Mouse (Mus musculus): ENCODE measurements around the gene Gm10217. TPM values are rescaled to one million over a fixed set of nuclear protein-coding genes. Genes with fewer than 3 reads are reported as not detected.

Gm10217 gene
- polyA plus RNA-seq (2015; fragmentation: Illumina TruSeq; extraction: RNeasy Lipid Tissue Mini Kit (QIAGEN cat#74804); ENCODE audit: insufficient read depth, low replicate concordance): not detected

DNA sequence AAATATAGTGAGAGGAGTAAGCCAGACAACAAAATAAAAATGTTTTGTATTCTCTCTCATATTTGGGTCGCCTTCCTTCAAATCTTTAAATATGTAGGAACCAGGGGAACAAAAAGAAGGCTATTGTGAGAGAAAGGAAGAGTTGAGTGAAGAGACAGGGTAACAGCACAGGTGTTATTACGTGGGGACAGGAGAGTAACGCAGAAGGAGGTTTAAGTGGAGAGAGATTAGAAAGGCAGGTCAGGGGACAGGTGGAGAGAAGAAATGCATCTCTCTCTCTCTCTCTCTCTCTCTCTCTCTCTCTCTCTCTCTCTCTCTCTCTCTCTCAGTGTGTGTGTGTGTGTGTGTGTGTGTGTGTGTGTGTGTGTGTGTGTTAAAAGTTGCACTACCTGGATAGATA is at the start of gene Gm10217:
Gm10217 (plus strand) TSS at position 301 of the 400 bp plus-strand sequence.

Other genes starting within 250 kb of the Gm10217 start
- not detected for gene Fam155a, start 93.1 kb upstream of the Gm10217 start, polyA plus RNA-seq (2015; fragmentation: Illumina TruSeq; extraction: RNeasy Lipid Tissue Mini Kit (QIAGEN cat#74804); ENCODE audit: insufficient read depth, low replicate concordance)
- 8.1 TPM for gene Lig4, start 113.4 kb downstream of the Gm10217 start, polyA plus RNA-seq (2015; fragmentation: Illumina TruSeq; extraction: RNeasy Lipid Tissue Mini Kit (QIAGEN cat#74804); ENCODE audit: insufficient read depth, low replicate concordance)
- gene Abhd13, start 113.5 kb downstream of the Gm10217 start, polyA plus RNA-seq (2015; fragmentation: Illumina TruSeq; extraction: RNeasy Lipid Tissue Mini Kit (QIAGEN cat#74804); ENCODE audit: insufficient read depth, low replicate concordance): 26.9 TPM
- 17.0 TPM for gene Tnfsf13b, start 142.2 kb downstream of the Gm10217 start, polyA plus RNA-seq (2015; fragmentation: Illumina TruSeq; extraction: RNeasy Lipid Tissue Mini Kit (QIAGEN cat#74804); ENCODE audit: insufficient read depth, low replicate concordance)